Mouse (Mus musculus) layer of hippocampus, adult 2 months (tissue): ENCODE results near the gene Tchhl1. TPM values are rescaled to one million over a fixed set of nuclear protein-coding genes. Genes with fewer than 3 reads are reported as not detected.

ENCODE experiments used
- DNase-seq, 2 experiments: peaks; one replicate each; pipeline ENCODE4 v3.0.0; 2022; ENCODE audit warnings: low spot score in 2 of 2
- H3K27ac ChIP-seq: fragments of 200-600 bp; 2 replicates; pipeline ENCODE4 v1.8.1; 2022
- H3K4me3 ChIP-seq: fragments of 200-600 bp; 2 replicates; pipeline ENCODE4 v1.8.1; 2022; ENCODE audit warnings: mild to moderate bottlenecking
- CTCF ChIP-seq: fragments of 200-600 bp; conservative IDR thresholded peaks from 2 replicates; pipeline ENCODE4 v1.8.1; 2022; ENCODE audit warnings: antibody characterized with exemption, mild to moderate bottlenecking, moderate library complexity
- microRNA-seq, 2 experiments: library from miRNA; unstranded; fragments of <30 nt; microRNA quantifications; one replicate each; pipeline ENCODE4 v1.2.0; 2021
- total RNA-seq, 2 experiments: library from RNA; stranded (reverse); gene quantifications; 2 replicates each; pipeline ENCODE4 v1.2.3; 2021

Tchhl1 gene
- total RNA-seq, 2 experiments from 2014 or later = not detected

DNA sequence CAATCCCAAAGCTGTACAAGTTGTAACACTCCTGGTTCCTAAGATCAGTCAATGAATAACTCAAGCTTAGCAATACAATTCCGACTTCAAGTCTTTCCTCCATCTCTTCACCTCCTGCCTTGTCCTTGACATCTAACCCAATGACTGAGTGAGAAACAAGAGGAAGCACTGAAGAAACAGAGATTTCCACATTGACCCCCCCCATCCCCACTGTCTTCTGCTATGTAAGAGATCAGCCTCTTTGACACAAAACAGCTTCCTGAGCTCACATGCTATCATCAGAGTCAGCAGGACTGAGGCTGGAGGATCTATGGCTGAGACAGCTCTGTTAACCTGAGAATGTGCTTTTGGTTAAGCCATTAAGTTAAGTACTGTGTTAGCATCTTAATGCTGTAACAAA lies 42.5 kb downstream of the Tchhl1 start:
- TF ChIP-seq CTCF = no peak
- Histone ChIP-seq H3K4me3 (no peak overlapping the region), H3K27ac (no peak overlapping the region)
- no peak for DNase-seq

GRCm38 (mm10) chr3:93511801-93512200 lies 43.2 kb downstream of the Tchhl1 start:
- DNase-seq = no peak
- Histone ChIP-seq H3K4me3 (no peak overlapping the region), H3K27ac (no peak overlapping the region)
- TF ChIP-seq CTCF = no peak

- no peak for TF ChIP-seq CTCF
- H3K27ac ChIP-seq = no peak overlapping the region
- no peak for DNase-seq
- H3K4me3 ChIP-seq = no peak overlapping the region
These were observed 44.0 kb downstream of the Tchhl1 start for GRCm38 (mm10) chr3:93512386-93513101.

DNA sequence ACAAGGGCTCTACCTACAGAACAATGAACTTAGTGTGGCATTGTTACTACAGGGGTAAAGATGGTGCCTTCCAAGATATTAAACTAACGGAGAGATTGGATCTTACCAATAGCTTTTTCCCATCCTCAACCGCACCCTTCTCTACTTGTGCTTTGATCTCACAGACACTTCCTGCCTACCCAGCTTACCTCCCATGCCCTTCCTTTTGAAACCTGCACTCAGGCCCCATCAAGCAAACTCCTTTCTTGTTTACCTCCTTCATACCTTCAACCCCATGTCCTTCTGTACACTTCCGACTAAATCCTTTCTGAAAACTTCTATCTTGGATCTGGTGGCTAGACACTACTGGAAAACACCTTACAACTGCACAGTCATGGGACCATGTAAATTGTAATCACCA lies 46.1 kb downstream of the Tchhl1 start:
- no peak for DNase-seq
- H3K4me3 ChIP-seq = no peak overlapping the region
- H3K27ac ChIP-seq = no peak overlapping the region
- TF ChIP-seq CTCF = no peak

- no peak for TF ChIP-seq CTCF
- no peak overlapping the region for H3K4me3 ChIP-seq
- H3K27ac ChIP-seq = no peak overlapping the region
- no peak for DNase-seq
These were observed 48.8 kb downstream of the Tchhl1 start for GRCm38 (mm10) chr3:93517343-93517742.

DNA sequence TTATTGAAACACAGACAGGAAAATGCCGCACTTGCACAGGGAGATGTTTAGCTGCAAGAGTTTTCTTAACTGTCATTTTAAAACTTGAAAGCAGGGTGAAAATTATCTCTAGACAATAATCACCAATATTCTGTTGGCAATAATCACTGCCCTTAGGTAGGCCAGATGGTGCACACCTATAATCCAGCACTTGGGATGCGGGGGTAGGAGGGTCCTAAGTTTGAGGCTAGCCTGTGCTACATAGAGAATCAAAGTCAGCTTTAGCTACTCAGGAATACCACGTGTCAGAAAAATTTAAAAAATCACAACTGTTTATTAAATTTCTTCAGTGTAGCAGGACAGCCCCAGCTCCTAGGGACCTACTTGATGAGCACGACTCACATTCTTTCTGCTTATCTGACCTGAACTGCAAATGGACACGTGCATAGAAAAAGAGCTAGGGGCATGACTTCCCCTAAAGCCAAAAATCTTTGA lies 51.3 kb downstream of the Tchhl1 start:
- no peak for TF ChIP-seq CTCF
- no peak for DNase-seq
- Histone ChIP-seq H3K27ac (no peak overlapping the region), H3K4me3 (no peak overlapping the region)

- DNase-seq = no peak
- Histone ChIP-seq H3K27ac (peak within 1 kb of the TSS; percentile 44; the same call in 1 of the 2 replicates), H3K4me3 (peak within 1 kb of the TSS; percentile 55)
- no peak for TF ChIP-seq CTCF
These were observed 52.0 kb downstream of the Tchhl1 start, which contains the start of gene S100a11 for GRCm38 (mm10) chr3:93520330-93521193. Gene S100a11 (plus strand): TSS chr3:93520488.

Small RNA genes within 50 kb of the gene (microRNA-seq; reads per million reads assigned to microRNA genes)
- gene Gm22752 = 0 reads per million in 2 experiments

Other genes with a start within 250 kb of the Tchhl1 start
- not detected for gene Flg, start 195.2 kb upstream of the Tchhl1 start, total RNA-seq
- not detected for gene Hrnr, start 149.0 kb upstream of the Tchhl1 start, total RNA-seq
- gene Rptn, start 75.1 kb upstream of the Tchhl1 start, total RNA-seq = not detected
- gene Tchh, start 26.4 kb upstream of the Tchhl1 start, total RNA-seq = 1 to 10 TPM; 1.4 to 1.6 TPM
- gene S100a11, start 51.7 kb downstream of the Tchhl1 start, total RNA-seq = 1 to 10 TPM; 6.8 to 7.4 TPM
- gene S100a10, start 86.3 kb downstream of the Tchhl1 start, total RNA-seq = 10 to 100 TPM; 18.7 to 23.6 TPM
- gene Tdpoz2, start 183.9 kb downstream of the Tchhl1 start, total RNA-seq = not detected
- not detected for gene Tdpoz1, start 207.6 kb downstream of the Tchhl1 start, total RNA-seq
- not detected for gene Gm37596, start 224.3 kb downstream of the Tchhl1 start, total RNA-seq